Mouse (Mus musculus): ENCODE results near the gene Cacna2d3.

- TF ChIP-seq CTCF (IDR thresholded peaks at IDR 0.05; ENCODE audit: low read depth): no peak
- TF ChIP-seq EP300 (IDR thresholded peaks at IDR 0.05; ENCODE audit: low read depth): no peak
Measured at GRCm38 (mm10) chr14:29628213-29628612, 93.5 kb downstream of the Cacna2d3 start.

Data from heart, postnatal 0 days (tissue).